Mouse (Mus musculus) kidney, embryonic 15.5 days (tissue): ENCODE results near the gene Tgm7. TPM values are rescaled to one million over a fixed set of nuclear protein-coding genes. Genes with fewer than 3 reads are reported as not detected.

ENCODE experiments used
- ATAC-seq: fragments of 200-750 bp; cut with Nextera tagmentation; replicated peaks from 2 replicates; pipeline ENCODE4 v1.8.0; 2017; ENCODE audit warnings: moderate TSS enrichment; ENCODE audit not compliant: low FRiP score
- H3K27ac ChIP-seq: fragments of 300-500 bp; sonication (generic); 2 replicates; pipeline ENCODE4 v1.5.1; 2015; ENCODE audit warnings: mild to moderate bottlenecking, inconsistent platforms
- H3K27me3 ChIP-seq: fragments of 300-500 bp; sonication (generic); 2 replicates; pipeline ENCODE4 v1.6.1; 2015; ENCODE audit warnings: inconsistent platforms
- H3K36me3 ChIP-seq: fragments of 300-500 bp; sonication (generic); 2 replicates; pipeline ENCODE4 v1.6.1; 2015; ENCODE audit warnings: inconsistent platforms
- H3K4me1 ChIP-seq: fragments of 300-500 bp; sonication (generic); 2 replicates; pipeline ENCODE4 v1.6.1; 2015; ENCODE audit warnings: inconsistent platforms
- H3K4me2 ChIP-seq: fragments of 300-500 bp; sonication (generic); 2 replicates; pipeline ENCODE4 v1.6.1; 2015; ENCODE audit warnings: moderate library complexity, mild to moderate bottlenecking, inconsistent platforms
- H3K4me3 ChIP-seq: fragments of 300-500 bp; sonication (generic); replicated peaks from 2 replicates; pipeline ENCODE4 v1.5.1; 2015; ENCODE audit warnings: mild to moderate bottlenecking, inconsistent platforms
- H3K9ac ChIP-seq: fragments of 300-500 bp; sonication (generic); 2 replicates; pipeline ENCODE4 v1.6.1; 2015; ENCODE audit warnings: mild to moderate bottlenecking, inconsistent platforms
- H3K9me3 ChIP-seq: fragments of 300-500 bp; sonication (generic); replicated peaks from 2 replicates; pipeline ENCODE4 v1.6.1; 2016; ENCODE audit warnings: inconsistent platforms
- WGBS: fragments of 180-500 bp; shearing (Covaris S2); methylation state at CpG from one replicate; pipeline ENCODE4 v1.1.7; 2015; ENCODE audit warnings: mixed read lengths; 5-methylcytosine and 5-hydroxymethylcytosine counted together
- polyA plus RNA-seq: library from polyadenylated mRNA; unstranded; fragments of >200 nt; fragmentation: Nextera tagmentation; extraction: Ambion mirVana; gene quantifications from 2 replicates; pipeline ENCODE4 v1.2.1, GENCODE M21; 2015

Gene Tgm7
- polyA plus RNA-seq, 1 experiment from 2014 or later, result 0.25 TPM

- Histone ChIP-seq H3K9ac (no peak overlapping the region), H3K9me3 (no peaks in the 10 kb centered on the region), H3K27ac (0 out of 2 replicates have a peak overlapping the region, but pooled peaks have one; percentile 54), H3K36me3 (no peaks in the 10 kb centered on the region), H3K27me3 (no peaks in the 10 kb centered on the region), H3K4me3 (no peak overlapping the region), H3K4me2 (no peak overlapping the region), H3K4me1 (no peaks in the 10 kb centered on the region)
- peak; percentile 33; the same call in 1 of the 2 replicates for ATAC-seq
- 35% methylated on average over 2 of the region's 2 CpGs for WGBS
Observed at GRCm38 (mm10) chr2:121061315-121061714, 48.3 kb downstream of the Tgm7 start.

GRCm38 (mm10) chr2:121057997-121058396 lies 51.6 kb downstream of the Tgm7 start:
- Histone ChIP-seq H3K36me3 (no peaks in the 10 kb centered on the region), H3K4me3 (no peak overlapping the region), H3K4me1 (no peaks in the 10 kb centered on the region), H3K9ac (no peak overlapping the region), H3K9me3 (no peaks in the 10 kb centered on the region), H3K27me3 (no peaks in the 10 kb centered on the region), H3K4me2 (no peak overlapping the region), H3K27ac (no peak overlapping the region)
- ATAC-seq, result no peak
- WGBS, result 70% methylated on average over 6 of the region's 6 CpGs

- Histone ChIP-seq H3K36me3 (no peaks in the 10 kb centered on the region), H3K4me1 (no peaks in the 10 kb centered on the region), H3K27ac (no peak overlapping the region), H3K4me3 (no peak overlapping the region), H3K4me2 (no peak overlapping the region), H3K27me3 (no peaks in the 10 kb centered on the region), H3K9ac (no peak overlapping the region), H3K9me3 (no peaks in the 10 kb centered on the region)
- ATAC-seq, result no peak
- 88% methylated on average over 6 of the region's 6 CpGs for WGBS
Observed at GRCm38 (mm10) chr2:121055915-121056314, 53.7 kb downstream of the Tgm7 start.

GRCm38 (mm10) chr2:121054060-121054459 lies 55.5 kb downstream of the Tgm7 start:
- H3K36me3 ChIP-seq, result no peaks in the 10 kb centered on the region
- H3K27me3 ChIP-seq, result no peaks in the 10 kb centered on the region
- no peak for ATAC-seq
- no peak overlapping the region for H3K4me3 ChIP-seq
- no peak overlapping the region for H3K4me2 ChIP-seq
- H3K9me3 ChIP-seq, result no peaks in the 10 kb centered on the region
- 67% methylated on average over 2 of the region's 2 CpGs for WGBS
- no peak overlapping the region for H3K9ac ChIP-seq
- no peaks in the 10 kb centered on the region for H3K4me1 ChIP-seq
- H3K27ac ChIP-seq, result no peak overlapping the region

GRCm38 (mm10) chr2:121052176-121052575 lies 57.4 kb downstream of the Tgm7 start:
- ATAC-seq, result no peak
- no peak overlapping the region for H3K4me2 ChIP-seq
- H3K27ac ChIP-seq, result no peak overlapping the region
- no peaks in the 10 kb centered on the region for H3K27me3 ChIP-seq
- H3K36me3 ChIP-seq, result no peaks in the 10 kb centered on the region
- no peaks in the 10 kb centered on the region for H3K4me1 ChIP-seq
- H3K4me3 ChIP-seq, result no peak overlapping the region
- H3K9me3 ChIP-seq, result no peaks in the 10 kb centered on the region
- 89% methylated on average over 5 of the region's 5 CpGs for WGBS
- no peak overlapping the region for H3K9ac ChIP-seq

GRCm38 (mm10) chr2:121045653-121046052 lies 63.9 kb downstream of the Tgm7 start:
- no peaks in the 10 kb centered on the region for H3K27me3 ChIP-seq
- no peak overlapping the region for H3K27ac ChIP-seq
- no peaks in the 10 kb centered on the region for H3K36me3 ChIP-seq
- H3K4me1 ChIP-seq, result no peaks in the 10 kb centered on the region
- no peaks in the 10 kb centered on the region for H3K9me3 ChIP-seq
- H3K9ac ChIP-seq, result no peak overlapping the region
- ATAC-seq, result no peak
- 81% methylated on average over 4 of the region's 4 CpGs for WGBS
- H3K4me2 ChIP-seq, result no peak overlapping the region
- no peak overlapping the region for H3K4me3 ChIP-seq

Other genes with a start within 250 kb of the Tgm7 start
- 27.8 and 30.4 TPM in 2 replicates for gene Ubr1, start 139.1 kb downstream of the Tgm7 start, polyA plus RNA-seq
- 4.8 and 5.7 TPM in 2 replicates for gene Tmem62, start 132.8 kb downstream of the Tgm7 start, polyA plus RNA-seq
- gene Ccndbp1, start 101.4 kb downstream of the Tgm7 start, polyA plus RNA-seq, result 44.9 and 48.6 TPM in 2 replicates
- gene Epb42, start 72.7 kb downstream of the Tgm7 start, polyA plus RNA-seq, result 2.2 and 4.1 TPM in 2 replicates
- gene Tgm5, start 24.0 kb downstream of the Tgm7 start, polyA plus RNA-seq, result 6.8 and 7.8 TPM in 2 replicates
- gene Adal, start 30.6 kb upstream of the Tgm7 start, polyA plus RNA-seq, result 21.3 and 21.9 TPM in 2 replicates
- 22.8 and 24.5 TPM in 2 replicates for gene Lcmt2, start 30.9 kb upstream of the Tgm7 start, polyA plus RNA-seq
- gene Tubgcp4, start 60.9 kb upstream of the Tgm7 start, polyA plus RNA-seq, result 57.2 and 57.6 TPM in 2 replicates
- gene Zscan29, start 61.3 kb upstream of the Tgm7 start, polyA plus RNA-seq, result 12.6 and 13.8 TPM in 2 replicates
- gene Trp53bp1, start 161.6 kb upstream of the Tgm7 start, polyA plus RNA-seq, result 72.9 and 73.7 TPM in 2 replicates
- 3.1 and 3.2 TPM in 2 replicates for gene Map1a, start 179.8 kb upstream of the Tgm7 start, polyA plus RNA-seq
- gene Ppip5k1, start 245.6 kb upstream of the Tgm7 start, polyA plus RNA-seq, result 12.6 and 14.5 TPM in 2 replicates
- gene Ckmt1, start 247.9 kb upstream of the Tgm7 start, polyA plus RNA-seq, result 16.9 and 22.4 TPM in 2 replicates